Mouse (Mus musculus): ENCODE results near the gene Dexi.

Dexi gene

DNA sequence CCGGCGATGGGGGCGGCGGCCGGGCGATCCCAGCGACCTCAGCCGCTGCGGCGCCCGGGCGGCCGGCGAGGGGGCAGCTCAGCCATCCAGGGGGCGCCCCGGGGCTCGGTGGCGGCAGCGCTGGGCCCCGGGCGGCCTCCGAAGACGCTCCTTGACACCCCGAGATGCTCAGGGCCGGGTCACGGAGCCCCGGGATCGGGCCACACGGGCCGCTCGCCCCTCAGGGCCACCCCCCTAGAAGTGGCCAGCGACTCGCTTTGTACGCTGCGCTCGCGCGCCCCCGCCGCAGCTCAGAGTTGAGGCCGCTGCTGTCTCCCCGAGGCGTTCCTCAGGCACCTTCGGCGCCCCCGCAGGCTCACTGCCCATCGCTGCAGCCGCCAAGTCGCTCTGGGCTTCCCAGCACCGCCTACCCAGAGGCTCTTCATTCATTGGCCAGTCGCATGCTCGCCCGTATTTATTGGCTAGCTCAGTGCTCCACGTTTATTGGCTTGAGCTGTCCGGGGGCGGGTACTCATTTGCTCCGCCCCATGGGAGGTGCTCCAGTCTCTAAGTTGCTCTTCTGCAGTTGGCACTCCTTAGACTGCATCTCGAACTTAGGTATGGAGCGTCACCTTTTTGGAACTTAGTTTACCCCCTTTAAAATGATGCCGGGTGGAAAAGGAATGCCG is at the start of gene Dexi:
Gene Dexi, minus strand, starts transcription at position 357 of the 668 bp plus-strand sequence.
- peak; percentile 97 for DNase-seq

DNA sequence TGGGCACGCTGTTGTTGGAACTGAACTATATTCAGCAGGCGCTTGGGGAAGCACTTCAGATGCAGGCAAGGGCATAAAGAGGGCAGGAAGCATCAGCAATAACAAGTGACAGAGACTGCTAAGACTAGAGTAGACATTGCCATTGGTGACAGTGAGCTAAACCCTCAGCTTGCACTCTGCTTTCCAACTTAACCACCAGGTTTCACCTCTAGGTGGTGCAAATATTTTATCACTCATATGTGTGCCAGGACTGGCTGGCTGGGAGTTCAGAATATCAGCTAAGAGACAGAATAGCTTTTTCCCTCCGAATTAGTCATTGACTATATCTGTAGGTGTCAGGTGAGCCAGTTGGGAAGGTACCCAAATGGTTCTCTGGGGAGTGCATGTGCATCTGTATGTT is 43.7 kb upstream of the Dexi start:
- no peak for DNase-seq

DNA sequence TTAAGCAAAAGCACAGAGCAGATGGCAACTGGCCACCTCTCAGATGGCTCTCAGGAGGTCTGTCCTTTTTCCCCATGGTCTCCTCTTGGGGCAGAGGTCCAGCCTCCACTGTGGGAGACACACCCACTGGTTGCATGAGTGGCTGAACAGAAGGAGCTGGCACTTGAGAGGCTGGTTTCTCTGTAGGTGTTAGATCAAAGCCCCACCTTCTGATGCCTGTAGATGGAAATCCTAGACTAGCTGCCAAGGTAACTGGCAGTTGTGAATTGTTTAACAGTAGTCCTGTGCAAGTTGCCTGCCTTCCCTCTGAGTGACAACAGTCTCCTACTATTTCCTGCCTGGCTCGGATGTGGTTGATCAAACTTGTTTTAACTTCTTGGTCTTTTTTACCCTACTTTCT is 42.3 kb upstream of the Dexi start:
- DNase-seq = no peak

DNA sequence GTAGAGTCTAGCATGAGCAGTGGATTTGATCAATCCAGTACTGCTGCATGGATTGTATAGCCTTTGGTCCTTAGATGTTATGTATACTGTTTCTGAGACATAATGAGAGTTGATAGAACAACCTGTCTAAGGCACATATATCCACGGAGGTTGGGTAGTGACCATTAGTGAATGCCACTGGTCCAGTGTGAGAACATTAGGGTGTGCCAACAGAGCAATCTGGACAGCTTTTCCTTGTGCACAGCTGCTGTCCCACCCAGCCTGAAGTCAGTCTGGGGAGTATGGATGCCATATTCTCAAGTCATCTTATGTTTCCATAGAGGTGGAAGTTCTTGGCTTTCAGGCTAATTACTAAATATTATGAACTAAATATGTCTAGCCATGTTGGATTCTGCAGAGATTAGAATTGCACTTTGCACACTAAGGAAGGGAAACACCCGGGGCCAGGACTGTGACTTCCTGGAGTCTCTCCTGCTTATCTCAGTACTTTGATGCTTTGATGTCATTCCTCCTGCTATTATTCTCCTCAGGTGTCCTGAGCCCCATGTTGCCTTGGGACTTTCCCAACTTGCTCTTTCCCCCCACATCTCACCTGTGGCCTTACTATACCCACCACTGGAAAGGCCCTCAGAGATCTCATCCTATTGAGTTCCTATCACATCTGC is 38.5 kb upstream of the Dexi start:
- DNase-seq = no peak

DNA sequence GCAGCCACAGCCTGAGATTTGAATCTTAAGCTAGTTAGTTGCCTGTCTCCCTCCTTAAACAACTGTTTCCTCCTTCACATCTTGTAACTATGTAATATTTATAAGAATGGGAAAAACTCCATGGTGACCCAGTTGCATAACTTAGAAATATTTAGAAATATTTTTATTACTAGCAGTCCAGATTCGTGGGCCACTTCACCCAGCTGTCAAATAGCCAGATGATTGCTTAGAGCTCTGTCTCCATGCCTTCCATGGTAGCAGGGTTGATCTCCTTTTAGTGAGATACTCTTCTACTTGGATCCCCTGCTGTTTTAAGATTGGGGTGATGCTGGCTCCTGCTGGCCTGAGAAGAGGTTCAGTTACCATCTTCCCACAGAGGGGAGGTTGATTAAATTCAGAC is 35.5 kb upstream of the Dexi start:
- DNase-seq = peak; percentile 20

DNA sequence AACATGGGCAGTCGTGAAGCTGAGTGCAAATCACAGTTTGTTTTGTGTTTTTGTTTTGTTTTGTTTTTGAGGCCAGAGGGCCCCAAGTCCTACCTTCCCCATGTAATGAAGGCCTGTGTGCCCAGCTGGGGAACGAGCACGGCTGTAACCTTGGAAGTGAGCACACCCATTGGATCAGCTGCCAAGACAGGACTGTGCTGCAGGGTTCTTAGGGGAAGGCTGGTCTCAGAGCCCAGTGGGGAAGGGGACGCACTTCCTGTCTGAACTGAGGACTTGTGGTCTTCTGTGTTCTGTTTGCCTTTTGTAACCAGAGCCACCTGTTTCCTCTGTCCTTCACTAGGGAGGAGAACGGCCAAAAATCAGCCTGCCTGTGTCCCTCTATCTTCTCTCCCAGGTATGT is 34.7 kb upstream of the Dexi start:
- no peak for DNase-seq

DNA sequence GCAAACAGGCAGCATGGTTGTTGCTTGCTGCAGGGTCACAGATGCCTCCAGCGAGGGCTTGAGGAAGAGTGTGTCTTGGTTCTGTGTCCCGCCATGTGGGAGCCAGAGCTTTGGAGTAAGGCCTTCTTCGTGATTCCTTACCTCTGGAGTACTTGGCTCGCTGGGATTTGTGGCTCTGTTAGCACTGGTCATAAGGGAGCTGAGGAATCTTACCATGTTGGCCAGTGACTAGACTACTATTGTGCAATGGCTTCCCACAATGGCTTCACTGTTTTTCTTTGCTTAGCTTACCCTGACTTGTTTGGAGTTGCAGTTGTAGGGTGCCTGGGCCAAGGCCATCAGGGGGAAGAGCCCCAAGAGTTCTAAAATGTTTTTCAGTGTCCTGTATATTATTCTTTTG is 33.1 kb upstream of the Dexi start:
- DNase-seq = no peak

DNA sequence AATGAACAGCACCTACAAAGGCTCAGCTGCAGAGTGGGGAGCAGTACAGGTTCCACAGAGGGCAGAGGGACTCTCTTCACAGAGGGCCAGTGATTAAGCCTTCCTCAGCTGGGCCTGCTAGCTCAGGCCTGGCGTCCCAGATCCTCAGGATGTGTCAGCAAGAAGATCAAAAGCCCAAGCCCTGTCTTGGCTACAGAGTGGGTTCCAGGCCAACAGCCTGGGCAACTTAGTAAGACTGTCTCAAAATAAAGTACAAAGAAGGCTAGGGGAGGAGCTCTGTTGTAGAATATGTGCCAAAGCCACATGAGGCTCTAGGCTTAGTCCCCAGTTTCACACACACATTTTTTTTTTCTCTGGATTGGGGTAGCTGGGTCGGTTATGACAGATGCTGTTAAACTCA is 32.1 kb upstream of the Dexi start:
- DNase-seq = peak; percentile 47

DNA sequence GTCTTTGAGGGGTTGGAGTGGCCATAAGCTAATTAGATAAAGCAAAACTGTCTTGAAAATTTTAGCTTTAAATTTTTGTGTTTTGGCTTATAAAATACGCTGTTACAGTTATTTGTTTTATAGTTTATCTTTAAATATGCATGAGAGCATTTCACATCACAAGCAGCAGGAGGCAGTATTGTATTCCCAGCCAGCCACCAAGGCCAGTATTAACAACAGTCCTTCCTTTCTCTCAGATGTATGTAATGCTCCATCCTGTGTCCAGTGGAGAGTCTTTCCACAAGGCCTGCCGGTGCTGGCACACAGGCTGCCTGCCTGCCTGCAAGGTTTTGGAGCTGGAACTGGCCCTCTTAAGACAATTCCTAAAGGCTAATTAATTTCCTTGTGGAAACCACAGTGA is 29.0 kb upstream of the Dexi start:
- DNase-seq = peak; percentile 48

DNA sequence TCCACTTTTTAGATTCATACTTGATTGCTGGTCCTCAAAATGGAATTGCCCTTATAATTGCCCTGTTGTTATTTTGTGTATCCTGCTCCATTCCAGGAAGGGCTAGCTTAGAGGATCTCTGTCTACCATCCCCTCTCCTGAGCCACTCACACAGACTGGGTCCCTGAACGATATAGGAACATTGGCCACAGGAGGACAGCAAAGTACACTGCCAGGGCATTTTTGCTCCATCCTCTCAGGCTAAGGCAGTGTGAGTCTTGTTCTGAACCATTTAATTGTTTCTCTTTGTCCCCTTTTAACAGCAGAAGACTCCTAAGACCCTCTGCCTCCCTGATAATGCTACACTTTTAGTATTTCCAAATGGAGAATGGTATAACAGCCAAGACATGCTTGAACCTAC is 27.9 kb upstream of the Dexi start:
- peak; percentile 82 for DNase-seq

DNA sequence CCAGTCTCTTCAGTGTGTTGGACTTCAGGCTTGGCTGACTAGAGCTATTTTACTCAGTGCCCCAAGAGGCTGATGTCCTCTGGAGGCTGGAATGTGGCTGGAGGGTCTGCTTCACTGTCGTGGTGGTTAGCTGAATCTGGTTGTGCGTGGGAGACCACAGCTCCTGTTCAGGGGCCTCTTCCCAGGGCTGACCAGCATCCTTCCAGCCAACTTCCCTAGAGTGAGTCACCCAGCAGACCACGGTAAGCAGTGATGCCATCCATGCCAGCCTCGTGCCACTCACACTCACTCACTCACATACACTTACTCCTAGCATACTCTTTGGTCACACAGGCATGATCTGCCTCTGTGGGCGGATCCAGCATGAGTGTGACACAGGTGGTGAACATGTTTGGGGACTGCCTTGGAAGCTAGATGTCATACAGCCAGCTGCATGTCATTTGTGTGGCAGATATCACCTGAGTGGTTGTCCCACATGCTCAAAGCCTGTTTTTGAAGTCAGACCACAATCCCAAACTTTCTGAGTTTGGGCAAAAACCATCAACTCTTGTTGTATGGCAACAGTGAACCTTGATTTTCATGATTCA is 27.0 kb upstream of the Dexi start:
- DNase-seq = no peak

DNA sequence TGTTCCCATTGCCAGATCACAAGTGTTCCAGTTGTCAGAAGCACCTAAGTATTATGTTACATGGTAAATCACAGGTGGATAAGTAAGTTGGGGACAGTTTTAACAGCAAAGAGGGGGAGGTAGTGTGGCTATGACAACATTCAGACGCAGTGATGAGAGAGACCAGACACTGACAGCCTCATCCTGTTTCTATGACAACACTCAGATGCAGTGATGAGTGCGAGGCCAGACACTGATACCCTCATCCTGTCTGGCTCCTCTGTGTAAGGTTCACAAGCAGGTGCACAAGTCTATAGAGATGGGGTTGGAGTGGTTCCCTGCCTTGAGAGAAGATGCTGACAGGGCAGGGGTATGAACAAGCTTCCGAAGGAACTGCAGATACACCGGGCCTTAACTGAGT is 24.3 kb upstream of the Dexi start:
- no peak for DNase-seq

DNA sequence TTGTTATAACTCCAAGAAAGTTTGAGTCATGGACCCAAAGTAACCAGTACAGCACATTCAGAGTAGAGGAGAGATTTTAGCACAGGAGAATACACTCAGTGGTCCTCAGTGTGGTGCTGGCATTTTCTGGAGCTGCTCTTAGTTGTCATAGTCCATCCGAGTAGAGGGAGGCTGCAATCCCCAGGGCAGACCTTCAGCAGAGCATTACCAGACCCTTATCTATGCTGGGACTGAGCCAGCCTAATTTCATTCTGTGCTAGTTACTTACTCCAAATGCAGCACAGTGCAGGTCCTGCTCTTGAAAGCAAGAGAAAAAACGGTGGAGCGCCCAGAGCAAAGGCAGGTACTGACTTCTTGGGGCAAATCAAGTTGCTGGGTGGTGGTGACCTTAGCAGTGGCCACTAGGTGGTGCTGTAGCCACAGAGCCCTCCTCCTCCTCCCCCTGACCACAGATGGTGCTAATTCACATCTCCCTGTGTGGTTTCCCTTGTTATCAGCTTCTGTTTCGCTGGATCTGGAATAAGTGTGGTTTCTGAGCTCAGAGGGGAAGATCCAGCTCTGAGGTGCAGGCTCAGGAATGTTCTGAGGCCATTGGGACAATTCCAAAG is 22.5 kb upstream of the Dexi start:
- DNase-seq = peak; percentile 78

DNA sequence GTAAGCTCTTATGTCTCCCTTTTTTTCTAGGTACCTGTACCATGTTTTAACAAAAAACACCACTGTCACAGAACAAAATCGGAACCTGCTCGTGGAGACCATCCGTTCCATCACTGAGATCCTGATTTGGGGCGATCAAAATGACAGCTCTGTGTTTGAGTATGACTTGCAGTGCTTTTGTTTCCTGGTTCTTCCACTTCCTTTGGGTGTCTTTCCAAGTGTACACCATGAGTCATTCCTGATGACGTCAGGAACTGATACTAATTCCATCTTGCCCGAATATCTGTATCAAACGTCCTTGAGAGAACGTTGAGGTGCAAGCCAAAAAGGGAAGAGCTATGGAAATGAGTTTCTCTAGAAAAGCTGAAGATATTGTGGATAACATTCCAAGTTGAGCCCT is 17.1 kb upstream of the Dexi start:
- DNase-seq = no peak

DNA sequence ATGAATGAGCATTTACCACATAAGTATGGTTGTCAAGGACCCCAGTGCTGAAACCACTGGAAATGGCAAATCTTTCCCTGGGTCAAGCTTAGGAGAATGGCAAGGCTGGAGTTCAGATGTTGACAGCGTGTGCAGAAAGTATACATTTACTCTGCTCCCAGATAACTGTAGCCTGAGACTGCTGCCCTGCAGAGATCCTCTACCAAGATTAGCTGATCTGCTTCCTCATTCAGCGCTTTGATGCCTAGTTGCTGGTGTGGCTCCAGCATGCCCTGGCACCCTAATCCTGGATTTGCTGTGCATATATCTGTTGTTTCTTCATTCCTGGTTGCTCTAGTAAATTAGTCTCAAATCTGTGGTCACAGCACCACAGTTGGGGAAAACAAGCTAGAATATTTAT is 11.0 kb upstream of the Dexi start:
- DNase-seq = no peak

DNA sequence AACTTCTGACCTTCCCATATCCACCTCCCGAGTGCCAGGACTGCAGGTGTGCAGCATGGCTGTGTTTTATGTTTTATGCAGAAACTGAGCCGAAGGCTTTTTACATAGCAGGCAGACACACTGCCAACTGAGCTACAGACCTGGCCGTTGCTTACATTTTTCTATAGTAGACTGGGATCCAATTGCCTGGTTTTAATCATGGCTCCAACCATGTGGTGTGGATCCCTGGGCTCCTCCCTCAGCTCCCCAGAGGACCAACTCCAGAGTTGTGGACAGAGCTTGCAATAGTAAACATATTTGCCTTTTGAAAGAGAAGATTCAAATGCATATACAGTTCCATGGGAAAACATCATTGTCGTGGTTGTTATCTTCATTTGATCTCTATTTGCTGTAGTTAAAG is 8.7 kb upstream of the Dexi start:
- DNase-seq = no peak

DNA sequence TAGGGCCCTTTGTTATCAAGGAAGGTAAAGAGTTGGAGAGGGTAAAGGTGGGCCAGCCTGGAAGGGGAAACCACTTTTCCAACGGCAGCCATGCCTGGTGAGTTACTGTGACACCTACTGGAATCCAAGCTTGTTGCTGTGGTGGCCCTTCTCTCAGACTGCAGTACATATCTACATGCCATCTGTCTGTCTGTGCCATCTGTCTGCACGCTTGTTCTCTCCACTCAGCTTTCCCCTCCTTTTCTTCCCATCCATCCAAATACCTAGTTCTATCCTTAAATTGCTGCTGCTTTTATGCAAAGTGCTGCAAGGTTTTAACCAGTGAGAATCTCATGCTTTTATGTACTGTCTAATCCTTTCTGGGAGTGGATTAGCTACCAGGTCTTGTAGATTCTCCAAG is 6.7 kb upstream of the Dexi start:
- no peak for DNase-seq

DNA sequence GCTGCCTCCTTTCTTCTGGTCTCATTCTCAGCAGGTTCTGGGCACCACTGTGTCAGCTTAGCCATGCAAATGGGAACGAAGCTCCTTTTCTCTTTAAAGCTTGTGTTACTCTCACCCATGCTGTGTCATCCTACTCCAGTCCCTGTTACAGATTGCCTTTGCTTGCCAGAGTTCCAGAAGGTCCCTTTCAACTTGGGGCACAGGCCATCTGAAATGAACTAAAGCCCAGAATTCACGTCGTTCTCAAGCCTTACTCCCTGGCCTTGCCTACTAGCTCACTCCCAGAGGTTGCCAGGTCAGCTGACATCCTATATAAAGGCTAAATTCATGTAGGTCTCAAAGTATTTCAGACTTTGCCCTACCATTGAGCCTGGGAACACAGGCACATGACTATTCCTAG is 6.1 kb upstream of the Dexi start:
- DNase-seq = no peak

DNA sequence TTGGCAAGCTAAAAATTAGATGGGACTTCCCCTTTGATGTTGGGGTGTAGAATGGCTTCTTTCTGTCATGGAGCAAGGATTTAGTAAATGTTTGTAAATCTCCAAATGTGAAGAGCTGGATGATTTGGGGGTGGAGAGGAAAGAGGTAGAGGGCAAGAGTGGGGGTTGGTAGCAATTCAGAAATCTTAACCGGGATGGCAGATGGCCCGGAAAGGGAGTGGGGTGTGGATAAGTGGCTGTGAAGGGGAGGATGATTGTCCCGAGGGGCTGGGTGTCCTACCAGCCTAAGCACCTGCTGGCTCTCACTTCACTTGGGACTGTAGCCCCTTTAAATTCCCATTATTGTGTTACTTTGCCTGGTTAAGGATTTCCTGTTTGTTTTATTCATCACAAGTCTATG is 4.0 kb upstream of the Dexi start:
- DNase-seq = no peak

DNA sequence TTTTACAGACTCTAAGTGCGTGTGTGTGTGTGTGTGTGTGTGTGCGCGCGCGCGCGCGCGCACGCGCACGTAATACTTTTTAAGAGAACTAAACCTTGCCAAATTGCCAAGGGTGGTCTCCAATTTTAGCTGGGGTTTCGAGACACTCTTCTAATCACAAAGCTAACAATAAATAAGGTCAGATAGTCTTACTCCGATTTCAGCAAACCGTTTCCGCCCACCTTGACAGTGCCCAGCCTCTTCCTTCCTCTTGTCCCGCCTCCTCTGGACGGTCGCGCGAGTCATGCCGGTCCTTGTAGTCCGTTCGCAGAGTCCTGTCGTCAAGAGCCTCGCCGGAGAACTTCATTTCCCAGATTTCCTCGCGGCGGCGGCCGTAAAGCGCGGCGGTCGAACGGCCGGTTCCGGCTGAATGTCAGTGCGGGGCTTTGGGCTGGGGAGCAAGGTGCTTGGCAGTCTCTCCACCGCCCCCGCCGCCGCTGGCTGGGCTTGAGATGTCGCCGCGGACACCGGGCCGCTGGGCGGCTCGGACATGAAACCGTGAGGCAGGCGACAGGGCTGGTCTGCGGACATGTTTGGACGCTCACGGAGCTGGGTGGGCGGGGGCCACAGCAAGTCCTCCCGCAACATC is 2.3 kb upstream of the Dexi start, which contains the start of gene Clec16a:
Gene Clec16a, plus strand, starts transcription at position 345 of the 628 bp plus-strand sequence.
- peak; percentile 98 for DNase-seq

DNA sequence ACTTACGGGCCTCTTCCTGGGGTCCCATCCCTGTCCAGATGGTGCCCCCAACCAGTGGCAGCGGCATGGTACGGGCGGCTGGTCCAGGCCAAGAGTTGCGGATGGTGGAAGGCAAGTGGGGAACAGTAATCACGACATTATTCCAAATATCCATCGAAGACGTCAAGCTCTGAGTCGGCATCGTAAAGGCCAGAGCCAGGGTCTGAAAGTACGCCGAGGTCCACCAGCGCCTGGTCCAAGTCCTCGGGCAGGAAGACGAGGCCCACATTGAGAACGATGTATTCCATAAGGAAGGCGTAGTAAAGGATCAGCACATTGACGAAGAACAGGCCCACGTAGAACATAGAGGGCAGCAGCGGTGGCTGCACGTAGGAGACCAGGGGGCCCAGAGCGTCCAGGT is 588 bp downstream of the Dexi start:
- DNase-seq = peak; percentile 22

DNA sequence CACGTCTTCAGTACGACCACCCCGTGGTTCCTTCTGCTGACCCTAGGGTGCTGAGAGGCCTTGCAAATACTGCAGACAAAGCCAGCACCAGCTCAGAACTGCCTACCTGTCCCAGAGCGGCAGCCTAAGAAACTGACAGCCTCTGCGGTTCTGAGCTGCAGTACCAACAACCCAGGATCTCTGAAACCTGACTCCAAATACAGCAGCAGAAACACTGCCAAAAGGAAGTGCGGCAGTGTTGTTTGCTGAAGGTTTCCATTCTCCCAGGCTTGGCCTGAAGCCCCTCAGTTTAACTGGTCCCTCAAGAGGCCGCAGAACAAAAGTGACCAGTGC is 1.3 kb downstream of the Dexi start:
- DNase-seq = peak; percentile 34

DNA sequence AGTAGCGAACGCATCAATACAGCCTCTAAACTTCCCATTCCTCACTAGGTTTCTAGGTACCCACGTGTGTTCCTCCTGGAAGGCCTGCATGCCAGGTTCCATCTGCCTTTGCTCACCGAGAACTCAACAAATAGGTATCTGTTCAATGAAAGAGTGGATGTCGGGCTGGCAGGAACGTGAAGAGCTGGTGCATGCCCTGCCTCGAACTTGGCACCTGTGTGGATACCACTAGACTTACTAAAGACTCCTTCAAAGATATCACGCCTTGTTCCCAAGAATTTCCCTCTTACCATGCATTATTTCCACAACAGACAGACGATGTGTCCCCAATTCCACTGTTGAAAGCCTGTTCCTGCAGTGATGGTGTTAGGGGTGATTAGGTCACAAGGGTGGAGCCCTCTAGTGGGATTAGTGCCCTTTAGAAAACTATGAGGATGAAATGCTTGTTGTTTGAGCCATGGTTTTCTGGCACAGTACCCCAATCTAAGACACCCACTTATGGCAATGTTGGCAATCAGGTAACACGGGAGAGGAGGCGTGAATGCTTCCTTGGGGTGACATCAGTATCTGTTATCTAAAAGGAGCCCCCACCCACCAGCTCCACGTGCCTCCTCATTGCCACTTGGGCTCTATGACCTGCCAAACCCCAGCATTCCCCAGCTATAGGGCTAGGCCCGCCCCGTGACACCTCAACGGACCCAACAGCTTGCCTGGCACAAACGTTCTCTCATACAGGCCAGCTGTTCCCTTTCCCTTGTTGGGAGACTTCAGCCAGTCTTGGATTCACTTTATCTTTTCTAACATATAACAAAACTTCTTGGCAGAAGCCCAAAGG is 1.9 kb downstream of the Dexi start:
- no peak for DNase-seq
